Mouse (Mus musculus) spleen, adult 2 months (tissue): Measurements from ENCODE around the gene Carhsp1.

Experiments used
- CTCF ChIP-seq: fragments of 200-500 bp; IDR thresholded peaks from 2 replicates; pipeline ENCODE4 v1.5.1; 2011; ENCODE audit warnings: mild to moderate bottlenecking, inconsistent platforms; ENCODE audit not compliant: insufficient read depth, insufficient read length, insufficient replicate concordance; ENCODE audit errors: extremely low read depth
- POLR2A ChIP-seq: fragments of 200-500 bp; IDR thresholded peaks from 2 replicates; pipeline ENCODE4 v1.6.1; 2011; ENCODE audit warnings: low read depth, low read length, inconsistent platforms

DNA sequence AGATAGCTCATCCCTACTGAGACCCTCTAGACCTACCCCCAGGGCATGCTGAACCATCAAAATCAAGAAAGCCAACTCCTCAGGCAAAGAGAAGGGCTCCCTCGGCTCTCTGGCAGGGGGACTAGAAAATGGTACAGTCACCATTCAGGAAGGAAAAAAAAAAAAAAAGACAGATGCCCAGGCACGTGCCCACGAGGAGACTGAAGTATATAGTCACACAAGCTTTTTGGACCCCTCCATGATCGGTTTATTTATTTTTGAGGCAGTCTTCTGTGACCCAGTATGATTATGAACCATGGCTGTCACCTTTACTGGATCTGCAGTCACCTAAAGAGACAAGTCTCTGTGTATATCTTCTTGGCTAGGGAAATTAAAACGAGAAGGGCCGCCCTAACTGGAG, 1.4 kb upstream of the Carhsp1 start:
- TF ChIP-seq CTCF (no peak), POLR2A (no peak)
